Mouse (Mus musculus) frontal cortex, adult (tissue): ENCODE measurements around the gene Kcnj9.
A peak's percentile ranks its signal among the peaks of the same experiment; 100 is the strongest.

ENCODE experiments used
- ATAC-seq: cut with Nextera tagmentation; 2 replicates; pipeline ENCODE4 v1.9.2; 2017; ENCODE audit warnings: mild to moderate bottlenecking, moderate library complexity, mixed read lengths; ENCODE audit not compliant: low TSS enrichment

The Kcnj9 gene

DNA sequence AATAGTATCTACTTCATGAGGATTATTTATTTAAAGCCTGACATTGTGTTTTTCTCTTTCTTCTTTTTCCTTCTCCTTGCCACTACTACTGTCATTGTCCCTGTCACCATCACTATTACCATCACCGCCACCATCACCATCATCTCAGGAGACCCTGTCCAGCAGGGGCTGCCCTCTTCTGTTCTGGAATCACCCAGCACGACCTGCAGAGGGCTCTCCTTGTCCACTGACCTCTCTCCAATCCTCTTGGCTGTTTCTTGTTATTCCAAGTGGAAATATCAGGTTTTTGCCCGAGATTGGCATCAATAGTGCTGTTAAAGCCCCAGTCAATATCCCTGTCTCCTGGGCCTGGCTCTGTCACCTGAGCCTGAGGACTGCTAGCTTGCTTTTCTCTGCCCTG, 4.4 kb upstream of the Kcnj9 start:
- no peak for ATAC-seq

DNA sequence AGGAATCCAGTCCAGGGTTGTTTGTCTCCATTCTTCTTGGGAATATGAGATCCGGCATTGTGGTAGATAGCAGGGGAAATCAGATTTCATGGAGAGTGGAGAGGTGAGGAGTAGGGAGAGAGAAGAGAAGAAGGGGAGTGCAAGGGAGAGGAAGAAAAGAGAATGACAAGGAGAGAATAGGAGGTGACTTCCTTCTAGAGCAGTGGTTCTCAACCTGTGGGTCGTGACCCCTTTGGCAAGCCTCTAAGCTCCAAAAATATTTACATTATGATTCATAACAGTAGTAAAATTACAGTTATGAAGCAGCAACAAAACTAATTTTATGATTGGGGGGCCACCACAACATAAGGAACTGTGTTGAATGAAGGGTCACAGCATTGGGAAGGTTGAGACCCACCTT, 3.8 kb upstream of the Kcnj9 start:
- ATAC-seq = no peak

DNA sequence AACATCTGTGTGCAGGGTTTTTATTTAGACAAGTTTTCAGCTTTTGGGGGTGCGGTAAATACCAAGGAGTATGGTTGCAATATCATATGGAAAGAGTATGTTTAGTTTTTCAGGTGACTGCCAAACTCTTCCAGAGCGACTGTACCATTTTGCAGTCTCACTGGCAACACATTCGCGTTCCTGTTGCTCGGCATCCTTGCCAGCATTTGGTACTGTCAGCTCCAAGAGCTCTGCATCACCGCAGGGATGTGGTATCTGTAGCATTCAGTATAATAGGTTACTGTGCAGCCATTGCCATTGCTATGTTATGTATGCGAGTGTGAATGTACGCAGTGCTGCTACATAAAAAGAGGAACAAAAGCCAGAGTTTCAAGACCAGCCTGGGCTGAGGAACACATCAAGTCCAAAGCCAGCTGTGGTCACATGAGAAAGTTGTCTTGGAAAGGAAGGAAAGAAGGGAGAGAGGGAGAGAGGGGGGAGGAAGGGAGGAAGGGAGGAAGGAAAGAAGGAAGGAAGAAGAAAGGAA, 2.4 kb upstream of the Kcnj9 start:
- peak; percentile 51 for ATAC-seq

DNA sequence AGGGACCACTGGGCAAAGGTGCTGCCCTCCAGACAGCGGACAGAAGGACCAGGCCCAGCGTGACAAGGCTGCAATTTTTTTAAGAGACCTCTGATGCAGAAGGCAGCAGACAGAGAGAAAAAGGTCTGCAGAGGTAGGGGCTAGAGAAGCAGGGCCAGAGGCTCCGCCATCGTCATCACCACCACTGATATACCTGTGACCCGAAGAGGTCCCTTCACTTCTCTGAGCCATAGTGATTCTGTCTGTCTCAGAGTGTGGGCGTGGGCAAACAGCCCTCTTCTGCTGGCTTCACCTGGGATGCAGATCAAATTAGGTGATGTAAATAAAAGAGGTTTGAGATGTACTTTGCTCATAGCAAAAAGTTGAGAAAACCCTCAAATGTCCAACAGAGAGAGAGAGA, 498 bp upstream of the Kcnj9 start:
- no peak for ATAC-seq

DNA sequence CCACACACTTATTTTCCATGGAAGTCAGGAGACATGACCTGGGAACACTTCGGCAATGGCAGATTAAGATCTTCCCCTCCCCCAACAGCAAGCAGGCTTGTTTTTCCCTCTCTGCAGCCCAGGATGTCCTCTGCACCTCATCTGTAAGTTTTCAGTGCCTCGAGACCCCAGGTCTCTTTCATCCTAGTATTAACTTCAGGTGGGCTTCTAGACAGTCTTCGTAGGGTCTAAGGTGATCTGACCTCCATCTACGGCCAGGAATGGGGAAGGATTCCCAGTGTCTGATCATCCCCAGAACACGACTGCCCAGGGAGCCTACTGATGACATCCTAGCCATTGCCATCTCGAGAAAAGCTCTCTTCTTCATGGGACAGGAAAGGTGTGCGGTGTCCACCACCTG, 657 bp downstream of the Kcnj9 start:
- ATAC-seq = no peak

DNA sequence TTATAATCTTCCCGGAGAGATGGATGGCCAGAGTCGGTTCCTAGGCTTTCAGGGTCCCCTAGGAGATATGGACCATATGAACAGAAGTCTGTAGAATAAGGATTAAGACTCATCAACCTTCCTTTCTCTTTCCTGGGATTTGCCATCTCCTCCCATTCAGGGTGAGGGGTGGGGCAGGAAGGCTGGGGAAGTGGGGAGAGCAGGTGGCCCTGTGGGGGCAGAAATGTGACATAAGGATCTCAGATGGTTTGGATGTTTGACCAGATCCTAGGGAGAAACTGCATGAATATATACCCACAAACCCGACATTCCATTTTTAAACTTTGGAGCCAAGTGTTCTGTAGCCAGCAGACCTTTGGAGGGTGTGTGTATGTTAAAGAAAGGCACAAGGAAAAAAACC, 1.1 kb downstream of the Kcnj9 start:
- no peak for ATAC-seq

DNA sequence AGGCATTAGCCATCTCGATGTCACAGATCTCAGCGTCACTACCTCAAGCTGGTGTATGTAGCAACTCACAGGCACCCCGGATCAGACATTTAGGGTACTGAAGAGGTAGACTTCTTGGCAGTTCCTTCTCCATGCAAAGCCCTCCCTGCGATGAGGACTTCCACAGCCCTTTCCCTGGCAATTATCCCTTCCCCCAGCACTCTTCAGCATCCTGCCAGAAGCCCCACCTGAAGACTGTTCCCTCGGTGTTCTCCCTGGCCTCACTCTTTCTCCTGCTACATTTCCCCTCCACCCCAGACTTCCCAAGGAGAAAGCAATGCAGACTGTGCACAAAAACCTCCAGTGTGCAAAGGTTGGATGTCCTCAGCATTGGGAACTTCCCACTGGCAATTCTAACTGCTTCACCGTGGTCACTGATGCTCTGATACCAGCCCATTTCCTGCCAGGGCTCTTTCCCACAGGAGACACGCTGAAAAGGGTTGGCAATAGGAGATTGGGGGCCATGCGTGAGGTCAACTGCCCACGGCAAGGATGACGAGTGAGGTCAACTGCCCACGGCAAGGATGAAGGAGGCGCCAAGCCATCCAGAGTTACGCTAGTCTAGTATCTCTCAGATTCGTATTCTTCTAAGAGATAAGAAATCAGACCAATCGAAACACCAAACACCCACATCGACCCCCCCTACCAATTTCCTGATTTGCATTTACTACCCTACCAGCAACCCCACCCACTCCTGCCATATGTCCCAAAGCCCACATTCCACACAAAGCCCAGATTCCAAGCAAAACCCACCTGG, 1.7 kb downstream of the Kcnj9 start:
- no peak for ATAC-seq

DNA sequence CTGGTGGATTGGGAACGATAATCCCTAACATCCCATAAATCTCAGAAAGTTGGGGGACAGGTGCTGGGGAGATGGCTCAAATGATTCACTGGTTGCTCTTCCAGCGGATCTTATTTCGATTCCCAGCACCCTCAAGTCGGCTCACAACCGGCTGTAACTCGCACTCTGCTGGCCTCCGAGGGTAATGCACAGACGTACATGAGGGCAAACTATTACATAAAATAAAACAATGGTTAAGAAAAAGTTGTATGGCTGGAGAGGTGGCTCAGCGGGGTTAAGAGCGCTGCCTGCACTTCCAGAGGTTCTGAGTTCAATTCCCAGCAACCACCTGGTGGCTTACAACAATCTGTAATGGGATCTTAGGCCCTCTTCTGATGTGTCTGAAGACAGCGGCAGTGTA, 2.4 kb downstream of the Kcnj9 start:
- no peak for ATAC-seq

DNA sequence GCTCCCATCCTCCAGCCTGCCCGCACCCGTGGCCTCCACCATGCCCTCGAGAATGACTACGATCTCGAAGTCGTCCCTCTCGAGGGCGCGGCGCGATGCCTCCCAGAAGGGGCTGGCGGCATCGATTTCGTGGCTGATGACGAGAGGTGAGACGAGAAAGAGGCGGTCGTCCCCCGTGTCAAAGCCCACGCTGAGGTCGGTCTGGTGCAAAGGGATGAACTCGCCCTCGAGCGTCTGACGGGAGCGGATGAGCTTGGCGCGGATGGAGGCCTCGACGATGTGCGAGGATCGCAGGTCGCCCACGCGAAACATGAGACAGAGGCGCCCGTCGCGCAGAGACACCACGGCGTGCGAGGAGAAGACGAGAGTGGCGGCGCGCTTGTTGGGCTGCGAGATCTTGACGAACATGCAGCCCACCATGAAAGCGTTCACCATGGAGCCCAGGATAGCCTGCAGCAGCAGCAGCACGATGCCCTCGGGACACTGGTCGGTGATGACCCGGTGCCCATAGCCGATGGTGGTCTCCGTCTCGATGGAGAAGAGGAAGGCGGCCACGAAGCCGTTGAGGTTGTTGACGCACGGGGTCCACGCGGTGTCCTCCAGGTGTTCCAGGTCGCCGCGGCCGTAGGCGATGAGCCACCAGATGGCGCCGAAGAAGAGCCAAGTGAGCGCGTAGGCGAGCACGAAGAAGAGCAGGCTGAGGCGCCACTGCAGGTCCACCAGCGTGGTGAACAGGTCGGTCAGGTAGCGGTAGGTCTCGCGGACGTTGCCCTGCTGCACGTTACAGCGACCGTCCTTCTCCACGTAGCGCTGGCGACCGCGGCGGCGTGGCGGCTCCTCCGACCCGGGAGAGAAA, 3.2 kb downstream of the Kcnj9 start:
- ATAC-seq = no peak

DNA sequence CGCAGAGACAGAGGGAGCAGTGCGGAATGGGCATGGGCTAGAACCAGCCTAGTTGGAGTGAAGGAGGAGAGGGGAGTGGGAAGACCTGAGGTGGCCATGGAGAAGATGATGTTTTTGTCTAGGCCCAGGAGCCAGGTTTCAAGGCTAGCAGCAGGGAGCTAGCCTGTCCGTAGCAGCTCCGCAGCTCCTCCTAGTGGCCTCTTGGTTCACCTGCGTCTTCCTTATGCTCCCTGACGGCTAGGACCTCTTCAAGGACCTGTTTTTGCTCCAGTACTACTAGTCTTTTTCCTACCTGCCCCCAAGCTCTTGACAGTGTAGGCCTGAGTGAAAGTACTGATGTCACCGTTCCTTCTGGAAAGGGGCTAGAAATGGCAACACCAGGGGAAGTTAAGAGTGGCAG, 4.4 kb downstream of the Kcnj9 start:
- peak; percentile 13 for ATAC-seq

DNA sequence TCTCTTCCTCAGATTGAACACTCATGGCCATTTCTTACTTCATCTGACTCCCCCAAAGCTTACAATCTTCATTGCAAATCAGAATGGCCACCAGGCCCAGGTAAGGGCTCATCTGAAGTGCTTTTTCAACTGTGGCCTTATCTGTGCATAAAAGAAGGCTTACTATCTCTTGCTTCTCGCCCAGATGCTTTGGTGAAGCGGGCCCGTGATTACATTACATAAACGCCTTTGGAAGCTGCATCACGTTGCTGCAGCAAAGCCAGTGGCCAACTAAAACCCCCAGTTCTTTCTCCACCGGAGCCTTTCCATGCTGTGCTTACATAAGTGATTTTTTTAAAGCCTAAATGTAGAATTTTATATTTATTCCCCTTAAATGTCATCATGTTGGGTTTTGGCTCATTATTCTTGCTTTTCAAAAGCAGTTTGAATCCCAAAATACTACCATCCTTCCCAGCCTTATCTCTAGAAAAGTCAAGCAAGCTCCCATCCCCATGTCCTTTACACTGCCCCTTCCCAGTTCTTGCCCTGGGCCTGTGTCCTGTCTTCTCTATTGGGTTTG, 5.2 kb downstream of the Kcnj9 start:
- ATAC-seq = peak; percentile 17

DNA sequence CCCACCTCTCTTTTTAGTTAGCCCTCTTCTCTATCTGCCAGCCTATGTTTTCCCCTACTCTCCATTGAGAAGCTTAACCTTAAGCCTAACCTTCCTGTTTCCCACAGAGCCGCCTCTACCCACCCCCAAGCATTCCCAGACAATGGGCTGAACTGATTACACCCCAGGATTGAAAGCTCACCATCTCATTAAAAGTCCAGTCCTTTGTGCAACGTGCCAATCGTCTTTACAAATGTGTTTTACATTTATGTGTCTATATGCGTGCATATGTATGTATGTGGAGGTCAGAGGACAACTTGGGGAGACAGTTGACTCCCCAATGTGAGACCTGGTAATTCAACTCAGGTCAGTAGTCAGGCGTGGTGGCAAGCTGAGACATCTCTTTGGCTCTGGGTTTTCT, 5.8 kb downstream of the Kcnj9 start:
- ATAC-seq = no peak

DNA sequence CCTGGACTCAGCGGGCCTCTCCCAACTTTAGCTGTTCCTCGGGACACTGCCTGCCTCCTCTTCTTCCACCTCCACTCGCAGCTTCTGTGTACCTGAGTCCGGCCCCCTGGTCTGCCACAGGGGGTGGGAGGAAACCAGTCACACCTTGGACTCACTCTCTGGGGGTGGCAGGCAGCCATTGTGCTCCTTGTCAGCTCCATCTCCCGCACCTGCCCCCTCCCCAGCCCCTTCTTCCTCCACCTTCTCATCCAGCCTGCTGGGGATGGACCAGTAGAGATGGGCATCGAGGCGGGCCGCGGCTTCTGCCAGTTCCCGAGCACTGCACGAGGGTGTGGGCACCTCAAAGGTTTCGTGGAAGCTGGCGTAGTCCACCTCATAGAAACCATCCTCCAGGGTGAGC, 6.4 kb downstream of the Kcnj9 start:
- ATAC-seq = no peak

DNA sequence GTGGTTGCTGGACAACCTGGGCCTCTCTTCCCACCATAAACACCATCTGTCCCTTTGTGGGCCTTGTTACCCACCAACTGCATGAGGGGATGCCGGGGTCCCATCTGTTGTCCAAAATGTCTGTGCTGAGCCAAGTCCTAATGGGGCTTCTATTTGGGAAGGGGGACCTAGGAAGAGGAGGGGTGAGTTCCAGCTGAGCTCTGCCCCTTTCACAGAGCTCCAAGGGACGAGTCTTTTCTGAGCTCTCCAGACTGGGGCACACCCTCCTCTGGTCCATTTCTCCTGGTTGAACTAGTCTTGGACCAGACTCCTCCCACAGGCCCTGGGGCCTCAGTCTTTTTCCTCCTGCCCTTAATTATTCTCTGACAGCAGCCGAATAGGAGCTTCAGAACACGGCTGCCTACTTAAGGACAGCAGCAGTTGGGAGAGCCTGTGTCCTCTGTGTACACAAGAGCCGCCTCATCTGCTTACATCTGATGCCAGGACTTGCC, 9.2 kb downstream of the Kcnj9 start:
- peak; percentile 25 for ATAC-seq

DNA sequence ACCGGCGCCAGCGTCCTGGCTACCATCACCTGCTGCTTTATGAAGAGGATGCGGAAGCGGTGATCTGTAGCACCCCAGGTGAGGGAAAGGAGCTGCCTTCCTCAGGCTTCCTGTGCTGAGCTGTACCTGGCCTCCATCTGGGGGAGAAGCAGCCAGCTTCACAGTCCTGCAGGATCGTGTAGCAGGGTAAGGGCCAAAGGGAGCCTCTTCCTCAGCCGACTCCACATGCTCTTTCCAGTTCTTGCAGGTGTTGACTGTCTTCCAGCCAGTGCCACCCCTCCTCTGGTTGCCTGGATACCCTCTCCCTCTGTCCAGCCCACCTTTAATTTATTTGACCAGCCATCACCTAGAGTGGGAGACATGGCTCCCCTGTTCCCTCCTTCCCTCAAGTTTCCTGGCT, 9.8 kb downstream of the Kcnj9 start:
- ATAC-seq = no peak

DNA sequence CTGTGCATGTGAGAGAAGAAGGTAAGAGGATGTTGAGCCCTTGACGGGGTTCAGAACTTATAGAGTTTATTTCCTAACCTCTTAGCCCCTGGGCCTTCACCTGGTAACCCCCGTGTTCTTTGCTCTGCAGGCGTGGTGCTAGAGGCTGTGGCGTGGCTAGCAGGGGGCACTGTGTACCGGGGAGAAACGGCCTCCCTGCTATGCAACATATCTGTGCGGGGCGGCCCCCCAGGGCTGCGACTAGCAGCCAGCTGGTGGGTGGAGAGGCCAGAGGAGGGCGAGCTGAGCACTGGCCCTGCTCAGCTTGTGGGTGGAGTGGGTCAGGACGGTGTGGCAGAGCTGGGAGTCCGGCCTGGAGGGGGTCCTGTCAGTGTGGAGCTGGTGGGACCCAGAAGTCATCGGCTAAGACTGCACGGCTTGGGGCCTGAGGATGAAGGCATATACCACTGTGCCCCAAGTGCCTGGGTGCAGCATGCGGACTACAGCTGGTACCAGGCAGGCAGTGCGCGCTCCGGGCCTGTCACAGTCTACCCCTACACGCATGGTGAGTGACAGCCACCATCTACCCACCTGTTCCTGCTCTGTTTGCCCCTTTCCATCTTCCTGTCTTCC, 10.6 kb downstream of the Kcnj9 start:
- ATAC-seq = peak; percentile 2; the same call in 1 of the 2 replicates

DNA sequence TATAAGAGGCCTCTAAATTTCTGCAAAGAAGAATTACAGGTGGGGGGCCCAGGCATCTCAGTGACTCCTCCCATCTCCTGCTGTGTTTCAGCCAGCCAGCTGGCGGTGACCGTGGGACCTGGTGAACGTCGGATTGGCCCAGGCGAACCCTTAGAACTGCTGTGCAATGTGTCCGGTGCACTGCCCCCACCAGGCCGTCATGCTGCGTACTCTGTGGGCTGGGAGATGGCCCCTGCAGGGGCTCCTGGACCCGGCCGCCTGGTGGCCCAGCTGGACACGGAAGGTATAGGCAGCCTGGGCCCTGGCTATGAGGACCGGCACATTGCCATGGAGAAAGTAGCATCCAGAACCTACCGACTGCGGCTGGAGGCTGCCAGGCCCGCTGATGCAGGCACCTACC, 11.2 kb downstream of the Kcnj9 start:
- ATAC-seq = no peak

DNA sequence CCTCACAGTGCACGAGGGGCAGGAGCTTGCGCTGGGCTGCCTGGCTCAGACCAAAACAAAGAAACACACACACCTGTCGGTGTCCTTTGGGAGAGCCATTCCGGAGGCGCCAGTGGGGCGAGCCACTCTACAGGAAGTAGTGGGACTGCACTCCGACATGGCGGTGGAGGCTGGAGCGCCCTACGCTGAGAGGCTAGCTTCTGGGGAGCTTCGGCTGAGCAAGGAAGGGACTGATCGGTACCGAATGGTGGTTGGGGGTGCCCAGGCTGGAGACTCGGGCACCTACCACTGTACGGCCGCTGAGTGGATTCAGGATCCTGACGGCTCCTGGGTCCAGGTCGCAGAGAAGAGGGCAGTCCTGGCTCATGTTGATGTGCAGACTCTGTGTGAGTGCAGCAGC, 11.7 kb downstream of the Kcnj9 start:
- no peak for ATAC-seq

DNA sequence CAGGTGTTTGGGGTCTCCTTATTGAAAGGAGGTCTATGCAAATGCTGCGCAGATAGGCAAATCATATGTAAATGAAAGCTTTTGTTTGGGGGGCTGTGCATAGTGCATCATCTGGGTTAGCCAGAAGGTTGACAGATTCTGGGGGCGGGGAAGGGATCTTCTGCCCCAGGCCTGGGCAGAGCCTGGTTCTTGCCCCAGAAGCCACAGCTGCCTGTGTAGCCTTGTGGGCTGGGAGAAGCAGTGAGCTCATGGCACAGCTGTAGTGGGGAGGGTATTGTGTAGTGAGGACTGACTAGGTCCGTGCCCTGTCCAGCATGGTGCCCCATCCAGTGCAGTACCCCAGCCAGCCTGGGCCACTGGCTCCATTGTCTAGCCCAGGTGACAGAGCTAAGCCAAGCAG, 14.2 kb downstream of the Kcnj9 start:
- ATAC-seq = no peak

DNA sequence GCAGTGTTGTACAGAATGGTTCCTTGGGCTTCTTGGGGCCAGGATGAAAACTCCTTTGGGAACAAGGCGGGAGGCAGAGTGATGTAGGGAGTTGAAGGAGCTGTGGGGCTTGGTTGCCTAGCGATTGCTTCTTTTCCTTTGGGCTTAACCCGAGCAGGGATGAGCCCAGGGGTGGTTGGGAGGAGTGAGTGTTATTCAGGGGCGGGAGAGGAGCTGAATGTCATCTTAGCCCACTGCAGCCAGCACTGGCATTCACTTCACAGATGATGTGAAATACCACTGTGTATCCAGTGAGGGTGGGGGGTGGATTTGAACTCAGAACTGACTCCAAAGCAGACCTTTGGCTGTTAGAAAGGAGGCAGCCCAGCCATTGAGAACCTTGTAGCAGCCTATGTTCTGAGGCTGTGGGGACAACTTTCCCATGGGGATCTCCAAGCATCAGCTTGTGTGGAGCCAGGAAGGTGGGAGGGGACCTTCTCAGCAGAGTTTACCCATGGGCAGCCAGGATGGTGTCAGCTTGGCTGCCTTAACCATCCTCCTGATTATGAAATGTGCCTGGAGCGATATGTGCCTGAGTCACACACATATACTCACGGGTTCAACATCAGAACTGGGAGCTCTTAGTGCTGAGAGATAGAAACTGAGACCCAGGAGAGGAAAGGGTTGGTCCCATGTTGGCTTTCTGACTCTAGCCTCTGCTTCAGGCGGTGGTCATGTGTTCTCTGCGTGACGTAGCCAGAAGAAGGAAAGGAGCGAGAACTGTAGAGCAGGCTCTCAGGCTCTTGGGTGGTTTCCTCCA, 15.3 kb downstream of the Kcnj9 start:
- ATAC-seq = peak; percentile 2; the same call in 1 of the 2 replicates
